Mouse (Mus musculus) lung, adult 2 months (tissue): ENCODE results near the gene Wdr5. TPM values are rescaled to one million over a fixed set of nuclear protein-coding genes. Genes with fewer than 3 reads are reported as not detected.

Experiments
- DNase-seq: peaks from one replicate; pipeline ENCODE4 v3.0.0; 2022
- H3K4me1 ChIP-seq: fragments of 200-500 bp; 2 replicates; pipeline ENCODE4 v1.6.1; 2011; ENCODE audit warnings: low read length; ENCODE audit not compliant: control insufficient read depth, insufficient read depth
- H3K4me3 ChIP-seq: fragments of 200-500 bp; replicated peaks from 2 replicates; pipeline ENCODE3; 2011; ENCODE audit warnings: low read depth, mild to moderate bottlenecking, control low read depth, low read length; ENCODE audit errors: extremely low read depth
- CTCF ChIP-seq: fragments of 200-500 bp; IDR thresholded peaks from 2 replicates; pipeline ENCODE4 v1.5.1; 2011; ENCODE audit warnings: mild to moderate bottlenecking, low read length, control low read depth; ENCODE audit not compliant: insufficient read depth
- POLR2A ChIP-seq: fragments of 200-500 bp; IDR thresholded peaks from 2 replicates; pipeline ENCODE4 v1.6.1; 2011; ENCODE audit warnings: low read depth, mild to moderate bottlenecking, control low read depth, low read length, borderline replicate concordance; ENCODE audit errors: extremely low read depth
- WGBS: fragments of 180-500 bp; shearing (Covaris S2); methylation state at CpG from one replicate; pipeline ENCODE4 v1.1.7; 2018; 5-methylcytosine and 5-hydroxymethylcytosine counted together
- polyA plus RNA-seq: library from polyadenylated mRNA; depleted of rRNA; stranded (reverse); fragments of >200 nt; gene quantifications from 2 replicates; pipeline ENCODE4 v1.2.3, GENCODE M21; 2012; rRNA removed

Wdr5 gene
- polyA plus RNA-seq, 1 experiment, result 21.5 TPM

DNA sequence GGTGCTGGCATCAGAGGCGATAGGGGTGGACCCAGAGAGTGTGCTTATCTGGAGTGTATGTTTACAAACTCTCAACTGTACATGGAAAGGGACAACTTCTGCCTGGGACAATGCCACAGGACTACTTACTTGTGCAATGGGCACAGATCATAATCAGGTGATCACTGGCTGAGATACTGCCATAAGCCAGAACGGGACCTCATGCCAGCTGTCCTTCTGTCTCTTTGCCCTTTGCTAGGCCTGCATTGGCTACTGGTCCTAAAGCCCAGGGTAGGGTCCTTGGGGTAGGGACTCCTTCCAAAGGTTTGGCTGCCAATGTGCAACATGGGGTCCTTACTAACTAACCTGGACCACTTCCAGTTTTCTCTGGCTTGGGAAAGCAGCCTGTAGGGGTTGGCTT, 68.1 kb downstream of the Wdr5 start:
- 52% methylated on average over 2 of the region's 2 CpGs for WGBS
- TF ChIP-seq POLR2A (no peak), CTCF (no peak)
- no peaks in the 10 kb centered on the region for H3K4me1 ChIP-seq
- no peak for DNase-seq
- H3K4me3 ChIP-seq, result no peak overlapping the region

- DNase-seq, result no peak
- H3K4me3 ChIP-seq, result no peak overlapping the region
- TF ChIP-seq CTCF (no peak), POLR2A (no peak)
- WGBS, result 90% methylated on average over 13 of the region's 13 CpGs
- no peaks in the 10 kb centered on the region for H3K4me1 ChIP-seq
Measured at GRCm38 (mm10) chr2:27584546-27584945, 69.6 kb downstream of the Wdr5 start.

Other genes with a start within 250 kb of the Wdr5 start
- gene Vav2, start 88.1 kb upstream of the Wdr5 start, polyA plus RNA-seq, result 30.9 and 32.7 TPM in 2 replicates
- gene Brd3os, start 72.8 kb upstream of the Wdr5 start, polyA plus RNA-seq, result 9.3 and 10.6 TPM in 2 replicates
- gene Brd3, start 7.5 kb upstream of the Wdr5 start, polyA plus RNA-seq, result 22.5 and 24.8 TPM in 2 replicates
- gene Rxra, start 161.3 kb downstream of the Wdr5 start, polyA plus RNA-seq, result 71.3 and 81.8 TPM in 2 replicates